Mouse (Mus musculus): ENCODE data around the gene 2510002D24Rik.

DNA sequence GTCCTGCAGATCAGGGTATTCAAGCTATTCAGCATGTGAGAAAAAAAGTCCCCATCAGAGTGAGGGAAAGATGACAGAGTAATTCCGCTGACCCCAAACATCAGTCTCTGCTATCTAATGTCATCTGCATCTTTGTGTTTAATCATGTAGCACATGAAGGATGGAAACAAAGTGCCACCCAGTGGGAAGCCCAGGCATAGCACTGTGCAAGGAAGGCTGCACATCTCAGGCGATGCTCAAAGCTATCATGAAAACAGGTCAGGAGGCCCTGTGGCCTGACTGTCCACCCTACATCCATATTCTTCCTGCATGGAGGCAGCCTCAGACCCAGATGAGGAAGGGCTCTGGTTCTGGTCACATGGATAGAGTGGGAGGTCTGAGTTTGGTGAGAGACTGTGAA is 37.5 kb upstream of the 2510002D24Rik start:
- TF ChIP-seq EP300 (optimal IDR thresholded peaks at IDR 0.05) = no peak
- TF ChIP-seq CTCF (IDR thresholded peaks at IDR 0.05; ENCODE audit: low read depth) = peak; percentile 82

All from stomach, postnatal 0 days (tissue).